Mouse (Mus musculus): ENCODE measurements around the gene Spdye4a.

- no peak for TF ChIP-seq CTCF (IDR thresholded peaks at IDR 0.05; ENCODE audit: extremely low read depth, insufficient read depth, insufficient read length, insufficient replicate concordance)
- no peak for TF ChIP-seq POLR2A (IDR thresholded peaks at IDR 0.05; ENCODE audit: low read depth, low read length)
These were observed 5.7 kb downstream of the Spdye4a start for GRCm38 (mm10) chr5:143220996-143221395.

Data from spleen, adult 2 months (tissue).